Mouse (Mus musculus) G1E (cell line): ENCODE results near the gene Smarcd2.

Source experiments
- CTCF ChIP-seq: IDR thresholded peaks from 2 replicates; pipeline ENCODE4 v1.5.1; 2012; ENCODE audit warnings: low read depth, low read length, inconsistent platforms, mixed read lengths
- GATA1 ChIP-seq: IDR thresholded peaks from 2 replicates; pipeline ENCODE4 v1.6.1; 2012; ENCODE audit warnings: borderline replicate concordance, low read length, inconsistent platforms, mixed read lengths
- GATA2 ChIP-seq: IDR thresholded peaks from 2 replicates; pipeline ENCODE4 v1.6.1; 2012; ENCODE audit warnings: low read depth, low read length, inconsistent platforms, borderline replicate concordance
- POLR2AphosphoS5 ChIP-seq: IDR thresholded peaks from 2 replicates; pipeline ENCODE4 v1.6.1; 2012; ENCODE audit warnings: low read depth, low read length, inconsistent platforms; ENCODE audit not compliant: insufficient replicate concordance
- TAL1 ChIP-seq: conservative IDR thresholded peaks from 2 replicates; pipeline ENCODE4 v1.6.1; 2012; ENCODE audit warnings: low read depth, low read length, inconsistent platforms, mixed read lengths

DNA sequence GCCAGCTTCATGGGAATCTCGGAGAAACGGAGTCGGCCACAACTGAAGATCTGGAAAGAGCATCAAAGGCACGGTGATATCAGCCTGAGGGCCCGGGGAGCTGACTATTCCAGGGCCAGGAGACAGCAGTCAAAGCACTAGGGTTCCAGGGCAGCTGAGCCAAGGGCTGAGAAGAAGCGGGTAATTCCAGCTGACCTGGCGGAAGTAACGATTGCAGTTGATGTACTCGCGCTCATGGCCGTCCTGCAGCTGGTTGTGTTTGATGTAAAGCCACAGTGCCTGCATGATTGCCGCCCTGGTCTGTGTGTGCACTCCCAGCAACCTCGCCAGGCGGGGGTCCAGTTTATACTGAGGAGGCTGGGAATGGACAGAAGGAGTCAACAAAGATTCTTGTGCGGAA is 7.8 kb downstream of the Smarcd2 start:
- TF ChIP-seq CTCF (no peak), GATA1 (no peak), TAL1 (no peak), POLR2AphosphoS5 (no peak), GATA2 (no peak)
